Mouse (Mus musculus): ENCODE measurements at regions not wholly inside any gene's neighbourhood (a gene's known extent, or its start where the extent isn't known, plus 50 kb on each side); places are given as distances from the start of the nearest gene placed in this dataset.

DNA sequence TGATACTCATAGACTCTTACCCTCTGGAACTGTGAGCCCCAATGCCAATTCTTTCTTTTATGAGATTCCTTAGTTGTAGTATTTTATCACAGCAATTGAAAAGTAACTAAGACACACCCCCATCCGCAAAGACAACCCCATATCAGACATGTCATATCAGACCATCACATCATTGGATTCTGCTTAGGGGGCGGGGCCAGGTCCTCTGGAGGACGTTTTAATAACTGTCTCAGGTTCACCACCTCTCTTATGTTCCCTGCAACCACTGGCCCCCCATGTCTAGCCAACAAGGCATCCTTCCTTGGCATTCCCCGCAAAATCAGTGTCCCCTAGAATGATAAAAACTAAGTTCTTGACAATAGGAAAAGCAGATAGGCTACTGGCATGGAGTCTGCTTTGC, 185.9 kb upstream of the Zdhhc25 start:
- TF ChIP-seq POLR2A (IDR thresholded peaks at IDR 0.05; ENCODE audit: low read depth, low read length) (no peak), CTCF (IDR thresholded peaks at IDR 0.05; ENCODE audit: extremely low read depth, insufficient read length, insufficient replicate concordance, low read depth, low read length) (no peak)

Data from small intestine, adult 2 months (tissue).